Mouse (Mus musculus) central nervous system, embryonic 18 days (tissue): ENCODE measurements around the gene Cyp2d12. TPM values are rescaled to one million over a fixed set of nuclear protein-coding genes. Genes with fewer than 3 reads are reported as not detected.

Source experiments
- polyA plus RNA-seq: library from polyadenylated mRNA; depleted of rRNA; stranded (reverse); fragments of >200 nt; gene quantifications from 2 replicates; pipeline ENCODE4 v1.2.3, GENCODE M21; 2012; rRNA removed

Gene Cyp2d12
- polyA plus RNA-seq = not detected in 2 replicates

GRCm38 (mm10) chr15:82554531-82555230 is at the start of gene Cyp2d12:
Gene Cyp2d12, plus strand, starts transcription at chr15:82555072.

Other genes starting within 250 kb of the Cyp2d12 start
- 37.9 TPM in 2 replicates for gene Naga, start 216.1 kb upstream of the Cyp2d12 start, polyA plus RNA-seq
- gene Pheta2, start 216.1 kb upstream of the Cyp2d12 start, polyA plus RNA-seq = 0.92 and 1.4 TPM in 2 replicates
- 264 and 271 TPM in 2 replicates for gene Smdt1, start 216.1 kb upstream of the Cyp2d12 start, polyA plus RNA-seq
- 393 and 416 TPM in 2 replicates for gene Ndufa6, start 200.8 kb upstream of the Cyp2d12 start, polyA plus RNA-seq
- 8.8 and 10.3 TPM in 2 replicates for gene Cyp2d22, start 174.8 kb upstream of the Cyp2d12 start, polyA plus RNA-seq
- not detected in 2 replicates for gene Cyp2d11, start 161.1 kb upstream of the Cyp2d12 start, polyA plus RNA-seq
- 0.07 TPM in 1 of 2 replicates, not detected in the other for gene Cyp2d10, start 147.9 kb upstream of the Cyp2d12 start, polyA plus RNA-seq
- gene Cyp2d9, start 121.6 kb upstream of the Cyp2d12 start, polyA plus RNA-seq = not detected in 2 replicates
- gene Cyp2d34, start 65.9 kb downstream of the Cyp2d12 start, polyA plus RNA-seq = not detected in 2 replicates
- gene Cyp2d40, start 209.1 kb downstream of the Cyp2d12 start, polyA plus RNA-seq = 0.09 and 0.12 TPM in 2 replicates
- 0.10 and 0.19 TPM in 2 replicates for gene Cyp2d26, start 239.2 kb downstream of the Cyp2d12 start, polyA plus RNA-seq